Mouse (Mus musculus) heart, embryonic 15.5 days (tissue): ENCODE results near the gene Cog8. TPM values are rescaled to one million over a fixed set of nuclear protein-coding genes. Genes with fewer than 3 reads are reported as not detected.

Experiments
- ATAC-seq: fragments of 200-750 bp; cut with Nextera tagmentation; replicated peaks from 2 replicates; pipeline ENCODE4 v1.8.0; 2017; ENCODE audit warnings: low read depth, moderate TSS enrichment; ENCODE audit not compliant: insufficient number of reproducible peaks, insufficient read depth, low FRiP score
- H3K27ac ChIP-seq: fragments of 300-500 bp; sonication (generic); 2 replicates; pipeline ENCODE4 v1.5.1; 2015; ENCODE audit warnings: mild to moderate bottlenecking, inconsistent platforms
- H3K27me3 ChIP-seq: fragments of 300-500 bp; sonication (generic); 2 replicates; pipeline ENCODE4 v1.6.1; 2015; ENCODE audit warnings: inconsistent platforms
- H3K36me3 ChIP-seq: fragments of 300-500 bp; sonication (generic); 2 replicates; pipeline ENCODE4 v1.6.1; 2015; ENCODE audit warnings: mild to moderate bottlenecking, inconsistent platforms
- H3K4me1 ChIP-seq: fragments of 300-500 bp; sonication (generic); replicated peaks from 2 replicates; pipeline ENCODE4 v1.6.1; 2015; ENCODE audit warnings: inconsistent platforms
- H3K4me2 ChIP-seq: fragments of 300-500 bp; sonication (generic); 2 replicates; pipeline ENCODE4 v1.6.1; 2015; ENCODE audit warnings: inconsistent platforms, mild to moderate bottlenecking, moderate library complexity
- H3K4me3 ChIP-seq: fragments of 300-500 bp; sonication (generic); 2 replicates; pipeline ENCODE4 v1.5.1; 2015; ENCODE audit warnings: mild to moderate bottlenecking, inconsistent platforms
- H3K9ac ChIP-seq: fragments of 300-500 bp; sonication (generic); 2 replicates; pipeline ENCODE4 v1.6.1; 2015; ENCODE audit warnings: mild to moderate bottlenecking, inconsistent platforms
- H3K9me3 ChIP-seq: fragments of 300-500 bp; sonication (generic); replicated peaks from 2 replicates; pipeline ENCODE4 v1.6.1; 2016; ENCODE audit warnings: inconsistent platforms
- WGBS: fragments of 180-500 bp; shearing (Covaris S2); methylation state at CpG from one replicate; pipeline ENCODE4 v1.1.7; 2015; ENCODE audit warnings: mixed read lengths; 5-methylcytosine and 5-hydroxymethylcytosine counted together
- polyA plus RNA-seq: library from polyadenylated mRNA; unstranded; fragments of >200 nt; fragmentation: Nextera tagmentation; extraction: Ambion mirVana; gene quantifications from 2 replicates; pipeline ENCODE4 v1.2.1, GENCODE M21; 2015

Gene Cog8
- polyA plus RNA-seq: 25.1 and 28.9 TPM in 2 replicates

- H3K9me3 ChIP-seq: no peaks in the 10 kb centered on the region
- peak within 1 kb of the TSS; percentile 94 for H3K4me3 ChIP-seq
- no peaks in the 10 kb centered on the region for H3K27me3 ChIP-seq
- peak; percentile 92 for ATAC-seq
- H3K4me2 ChIP-seq: peak within 1 kb of the TSS; percentile 85
- H3K9ac ChIP-seq: peak within 1 kb of the TSS; percentile 95
- H3K36me3 ChIP-seq: peaks cover 43% of the 10 kb centered on the region
- WGBS: under 1% methylated on average over 88 of the region's 88 CpGs
- H3K27ac ChIP-seq: peak within 1 kb of the TSS; percentile 67
- peaks cover 24% of the 10 kb centered on the region for H3K4me1 ChIP-seq
Observed at GRCm38 (mm10) chr8:107056076-107056972, at the start of gene Cog8, which contains the start of gene Nip7. TSS of gene Cog8 (minus strand) at chr8:107056689. TSS of gene Nip7 (plus strand) at chr8:107056877.

GRCm38 (mm10) chr8:107104547-107104946, 48.1 kb upstream of the Cog8 start:
- H3K27me3 ChIP-seq: no peaks in the 10 kb centered on the region
- no peaks in the 10 kb centered on the region for H3K9me3 ChIP-seq
- ATAC-seq: no peak
- H3K4me3 ChIP-seq: no peak overlapping the region
- no peak overlapping the region for H3K27ac ChIP-seq
- WGBS: 13% methylated on average over 4 of the region's 4 CpGs
- no peaks in the 10 kb centered on the region for H3K4me1 ChIP-seq
- H3K9ac ChIP-seq: no peak overlapping the region
- no peak overlapping the region for H3K4me2 ChIP-seq
- no peaks in the 10 kb centered on the region for H3K36me3 ChIP-seq

GRCm38 (mm10) chr8:107100635-107101034, 44.1 kb upstream of the Cog8 start:
- Histone ChIP-seq H3K4me3 (no peak overlapping the region), H3K36me3 (no peaks in the 10 kb centered on the region), H3K27me3 (no peaks in the 10 kb centered on the region), H3K9me3 (no peaks in the 10 kb centered on the region), H3K4me2 (no peak overlapping the region), H3K27ac (no peak overlapping the region), H3K4me1 (peaks cover 4% of the 10 kb centered on the region; the same call in 1 of the 2 replicates), H3K9ac (no peak overlapping the region)
- WGBS: 80% methylated on average over 2 of the region's 2 CpGs
- ATAC-seq: no peak

GRCm38 (mm10) chr8:107096366-107097036, 40.0 kb upstream of the Cog8 start, which contains the start of gene Terf2:
TSS of gene Terf2 (minus strand) at chr8:107096547.
- Histone ChIP-seq H3K4me1 (peaks cover 22% of the 10 kb centered on the region), H3K4me3 (peak within 1 kb of the TSS; percentile 95), H3K4me2 (peak within 1 kb of the TSS; percentile 70), H3K27me3 (no peaks in the 10 kb centered on the region), H3K9ac (peak within 1 kb of the TSS; percentile 90), H3K36me3 (peaks cover 14% of the 10 kb centered on the region), H3K9me3 (no peaks in the 10 kb centered on the region), H3K27ac (peak within 1 kb of the TSS; percentile 91)
- peak; percentile 93 for ATAC-seq
- 4% methylated on average over 31 of the region's 39 CpGs for WGBS

DNA sequence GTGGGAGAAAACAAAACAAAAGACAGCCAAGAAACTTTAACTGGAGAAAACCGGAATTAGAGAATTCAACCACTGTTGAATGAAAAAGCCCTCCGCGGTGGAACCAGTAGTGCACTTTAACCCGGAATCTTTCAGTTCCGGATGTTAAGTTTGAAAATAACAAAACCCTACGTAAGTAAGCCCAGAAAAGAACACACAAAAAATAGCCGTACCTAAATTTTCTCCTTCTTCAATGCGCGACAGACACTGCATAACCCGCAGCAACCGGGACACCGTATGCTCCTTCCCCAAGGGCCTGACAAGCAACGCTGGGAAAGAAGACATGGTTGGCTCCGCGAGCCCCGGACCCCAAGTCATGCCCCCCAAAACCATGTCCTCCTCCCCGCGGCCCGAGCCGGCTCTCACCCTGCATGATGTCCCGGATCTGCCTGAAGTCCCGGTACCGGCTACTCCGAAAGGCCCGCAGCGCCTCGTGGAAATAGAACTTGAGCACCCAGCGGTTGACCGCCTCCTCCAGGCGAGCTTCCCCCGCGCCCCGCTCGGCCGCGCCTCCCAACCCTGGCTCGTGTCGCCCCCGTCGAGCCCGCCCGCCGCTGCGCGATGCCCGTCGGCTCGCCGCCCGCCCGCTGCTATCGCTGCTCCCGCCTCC, 39.4 kb upstream of the Cog8 start:
- peak; percentile 80 for ATAC-seq
- 1% methylated on average over 51 of the region's 53 CpGs for whole genome bisulfite sequencing

GRCm38 (mm10) chr8:107090531-107090930, 34.0 kb upstream of the Cog8 start:
- ATAC-seq: no peak
- H3K27ac ChIP-seq: no peak overlapping the region
- H3K4me3 ChIP-seq: no peak overlapping the region
- H3K36me3 ChIP-seq: peaks cover 44% of the 10 kb centered on the region
- 98% methylated on average over 7 of the region's 7 CpGs for WGBS
- H3K27me3 ChIP-seq: no peaks in the 10 kb centered on the region
- H3K9me3 ChIP-seq: no peaks in the 10 kb centered on the region
- peaks cover 18% of the 10 kb centered on the region for H3K4me1 ChIP-seq
- H3K9ac ChIP-seq: no peak overlapping the region
- H3K4me2 ChIP-seq: no peak overlapping the region

More for the DNA sequence above, 39.4 kb upstream of the Cog8 start:
- H3K27ac ChIP-seq: peak overlapping the region; percentile 91
- H3K4me2 ChIP-seq: peak overlapping the region; percentile 70
- peaks cover 22% of the 10 kb centered on the region for H3K4me1 ChIP-seq
- H3K4me3 ChIP-seq: peak overlapping the region; percentile 95
- no peaks in the 10 kb centered on the region for H3K9me3 ChIP-seq
- peaks cover 15% of the 10 kb centered on the region for H3K36me3 ChIP-seq
- H3K27me3 ChIP-seq: no peaks in the 10 kb centered on the region
- H3K9ac ChIP-seq: peak overlapping the region; percentile 90

- H3K4me1 ChIP-seq: 0 out of 2 replicates have a peak, but pooled peaks cover 3% of the 10 kb centered on the region
- no peak overlapping the region for H3K4me3 ChIP-seq
- H3K27me3 ChIP-seq: no peaks in the 10 kb centered on the region
- H3K4me2 ChIP-seq: no peak overlapping the region
- H3K27ac ChIP-seq: no peak overlapping the region
- no peaks in the 10 kb centered on the region for H3K9me3 ChIP-seq
- 94% methylated on average over 5 of the region's 5 CpGs for WGBS
- ATAC-seq: no peak
- no peak overlapping the region for H3K9ac ChIP-seq
- peaks cover 50% of the 10 kb centered on the region for H3K36me3 ChIP-seq
Observed at GRCm38 (mm10) chr8:107088526-107089063, 32.1 kb upstream of the Cog8 start.

DNA sequence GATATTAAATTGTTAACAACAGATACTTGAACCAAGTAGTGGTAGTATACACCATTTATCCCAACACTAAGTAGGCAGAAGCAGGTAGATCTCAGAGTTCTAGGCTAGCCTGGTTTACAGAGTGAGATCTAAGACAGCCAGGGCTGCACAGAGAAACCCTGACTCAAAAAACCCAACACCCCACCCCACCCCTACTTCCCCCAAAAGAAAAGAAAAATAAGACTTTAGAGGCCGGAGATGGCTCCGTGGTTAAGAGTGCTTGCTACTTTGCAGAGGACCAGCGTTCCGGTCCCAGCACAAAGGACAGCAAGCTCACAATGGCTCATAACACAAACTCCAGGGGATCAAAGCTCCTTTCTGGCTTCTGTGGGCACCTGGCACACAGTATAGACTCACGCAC, 29.5 kb upstream of the Cog8 start:
- Histone ChIP-seq H3K9ac (no peak overlapping the region), H3K27me3 (no peaks in the 10 kb centered on the region), H3K4me3 (no peak overlapping the region), H3K36me3 (peaks cover 59% of the 10 kb centered on the region), H3K4me2 (no peak overlapping the region), H3K4me1 (no peaks in the 10 kb centered on the region), H3K9me3 (no peaks in the 10 kb centered on the region), H3K27ac (no peak overlapping the region)
- over 99% methylated on average over 5 of the region's 5 CpGs for WGBS
- ATAC-seq: no peak

DNA sequence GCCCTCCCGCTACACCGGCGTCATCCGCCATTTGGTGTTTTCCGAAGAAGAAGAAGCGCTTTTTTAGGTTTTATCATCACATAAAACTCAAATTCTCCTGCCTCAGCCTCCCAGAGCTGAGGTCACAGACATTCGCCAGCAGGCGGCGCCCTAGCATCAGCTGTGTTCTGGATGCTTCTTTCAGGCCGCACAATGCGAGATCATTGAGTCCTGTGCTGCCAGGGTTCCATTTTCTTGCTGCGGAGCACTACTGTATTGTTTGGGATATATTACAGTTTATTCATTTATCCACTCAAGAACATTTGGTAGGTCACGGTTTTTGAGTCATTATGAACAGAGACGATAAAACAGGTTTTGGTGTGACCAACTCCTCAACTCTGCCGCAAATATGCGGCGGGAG, 28.9 kb upstream of the Cog8 start:
- no peak overlapping the region for H3K9ac ChIP-seq
- ATAC-seq: no peak
- H3K4me2 ChIP-seq: no peak overlapping the region
- H3K36me3 ChIP-seq: peaks cover 62% of the 10 kb centered on the region
- no peaks in the 10 kb centered on the region for H3K27me3 ChIP-seq
- no peaks in the 10 kb centered on the region for H3K4me1 ChIP-seq
- 97% methylated on average over 17 of the region's 17 CpGs for WGBS
- no peak overlapping the region for H3K4me3 ChIP-seq
- H3K27ac ChIP-seq: no peak overlapping the region
- H3K9me3 ChIP-seq: no peaks in the 10 kb centered on the region

DNA sequence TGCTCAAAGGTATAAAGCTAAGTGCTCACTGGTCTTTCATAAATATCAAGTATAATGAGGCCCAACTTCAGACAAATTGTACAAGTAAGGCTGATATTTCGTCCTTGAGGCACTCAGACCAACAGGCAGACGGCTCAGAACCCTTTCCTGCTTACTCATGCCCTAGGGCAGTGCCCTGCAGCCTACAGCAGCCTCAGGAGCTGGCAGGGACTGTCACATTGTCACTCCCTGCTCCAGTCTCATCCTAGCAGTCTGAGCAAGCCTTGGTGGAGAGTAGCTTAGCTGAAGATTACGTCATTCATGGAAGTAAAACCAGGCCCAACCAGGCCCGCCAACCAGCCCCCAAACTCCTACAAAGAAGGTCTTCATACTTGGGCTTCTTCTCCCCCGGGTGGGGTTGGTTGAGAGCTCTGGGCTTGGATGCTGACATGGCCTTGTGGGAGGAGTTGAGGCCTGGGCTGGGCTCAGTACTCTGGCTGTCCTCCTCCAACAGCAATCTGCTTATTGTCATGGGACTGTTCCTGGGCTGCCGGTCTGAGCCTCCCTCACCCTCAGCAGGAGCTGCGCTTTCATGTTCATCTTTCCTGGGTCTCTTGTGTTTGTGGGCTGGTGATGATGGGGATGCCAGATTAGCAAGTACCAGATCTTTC, 19.9 kb upstream of the Cog8 start:
- no peaks in the 10 kb centered on the region for H3K4me1 ChIP-seq
- ATAC-seq: no peak
- 82% methylated on average over 7 of the region's 7 CpGs for WGBS
- H3K4me3 ChIP-seq: no peak overlapping the region
- H3K9ac ChIP-seq: no peak overlapping the region
- no peak overlapping the region for H3K27ac ChIP-seq
- no peak overlapping the region for H3K4me2 ChIP-seq
- H3K9me3 ChIP-seq: no peaks in the 10 kb centered on the region
- peaks cover 61% of the 10 kb centered on the region for H3K36me3 ChIP-seq
- no peaks in the 10 kb centered on the region for H3K27me3 ChIP-seq
